Mouse (Mus musculus) left cerebral cortex, adult 11 months (tissue): ENCODE results near the gene Ubd.
"Not testable (repeated sequence)": the region's sequence is repeated elsewhere in the genome, so short reads cannot be mapped to it uniquely, and the experiment has no call there.

Source experiments
- DNase-seq: peaks from one replicate; pipeline ENCODE4 v3.0.0; 2022; ENCODE audit warnings: low spot score

The Ubd gene

GRCm38 (mm10) chr17:37193656-37194055, at the start of gene Ubd:
Ubd (plus strand) TSS chr17:37193892.
- no peak for DNase-seq

GRCm38 (mm10) chr17:37161394-37161793, 32.3 kb upstream of the Ubd start, which contains the start of gene Olfr93:
Olfr93 (minus strand) TSS chr17:37161494.
- DNase-seq: no peak

- no peak for DNase-seq
Observed at GRCm38 (mm10) chr17:37185474-37185873, 8.2 kb upstream of the Ubd start.

- DNase-seq: no peak
Observed at GRCm38 (mm10) chr17:37190711-37191110, 3.0 kb upstream of the Ubd start.

GRCm38 (mm10) chr17:37193032-37193431, 660 bp upstream of the Ubd start:
- no peak for DNase-seq

- DNase-seq: no peak
Observed at GRCm38 (mm10) chr17:37194782-37195181, 1.1 kb downstream of the Ubd start.

- no peak for DNase-seq
Observed at GRCm38 (mm10) chr17:37196845-37197724, 3.4 kb downstream of the Ubd start.

- DNase-seq: no peak
Observed at GRCm38 (mm10) chr17:37200894-37201293, 7.2 kb downstream of the Ubd start, which contains the start of gene Olfr94. Olfr94 (minus strand) TSS chr17:37200994.

GRCm38 (mm10) chr17:37203206-37203916, 9.7 kb downstream of the Ubd start:
- DNase-seq: peak; percentile 74

GRCm38 (mm10) chr17:37203917-37204236, 10.2 kb downstream of the Ubd start:
- DNase-seq: no peak

- no peak for DNase-seq
Observed at GRCm38 (mm10) chr17:37210884-37211768, 17.4 kb downstream of the Ubd start.

- DNase-seq: no peak
Observed at GRCm38 (mm10) chr17:37213018-37213417, 19.3 kb downstream of the Ubd start, which contains the start of gene Olfr95. Olfr95 (minus strand) TSS chr17:37213118.

- no peak for DNase-seq
Observed at GRCm38 (mm10) chr17:37218486-37218885, 24.8 kb downstream of the Ubd start.

- DNase-seq: no peak
Observed at GRCm38 (mm10) chr17:37219846-37220245, 26.2 kb downstream of the Ubd start, which contains the start of gene Olfr96. Olfr96 (plus strand) TSS chr17:37220146.

- DNase-seq: no peak
Observed at GRCm38 (mm10) chr17:37221879-37222278, 28.2 kb downstream of the Ubd start.

- DNase-seq: not testable (repeated sequence)
Observed at GRCm38 (mm10) chr17:37237230-37237629, 43.5 kb downstream of the Ubd start, which contains the start of gene Olfr97. Olfr97 (minus strand) TSS chr17:37237330.

- DNase-seq: no peak
Observed at GRCm38 (mm10) chr17:37242198-37242597, 48.5 kb downstream of the Ubd start.
